Mouse (Mus musculus): ENCODE data around the gene Vps45. TPM values are rescaled to one million over a fixed set of nuclear protein-coding genes. Genes with fewer than 3 reads are reported as not detected.

Vps45 gene
- polyA plus RNA-seq, 2 experiments: 6.6 to 9.0 TPM

DNA sequence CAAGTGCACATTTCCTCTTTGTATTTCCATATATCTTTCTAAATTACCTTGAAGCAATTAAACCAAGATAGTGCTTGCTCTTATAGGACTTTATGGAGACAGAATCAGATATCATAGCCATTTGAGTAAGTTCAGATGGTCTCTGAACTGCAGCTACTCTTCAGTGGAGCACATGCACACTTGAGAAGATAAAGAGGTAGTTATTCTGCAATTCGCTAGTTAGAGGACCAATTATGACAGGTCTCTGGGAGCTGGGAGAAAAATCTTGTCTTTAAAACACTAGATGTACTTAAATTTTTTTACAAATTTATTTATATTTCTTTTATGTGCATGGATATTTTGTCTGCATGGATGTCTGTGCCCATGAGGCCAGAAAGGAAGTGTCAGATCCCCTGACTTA, 37.5 kb downstream of the Vps45 start:
- no peak for TF ChIP-seq EP300 (IDR thresholded peaks at IDR 0.05; ENCODE audit: low read depth)
- no peak for TF ChIP-seq CTCF (IDR thresholded peaks at IDR 0.05; ENCODE audit: low read depth)
- Histone ChIP-seq H3K9ac (replicated peaks) (no peak overlapping the region), H3K27ac (no peak overlapping the region), H3K4me3 (ENCODE audit: insufficient read depth in 1 of 2, low read depth in 2 of 2, low read length in 2 of 2) (no peak overlapping the region), H3K36me3 (replicated peaks; ENCODE audit: control insufficient read depth, insufficient read depth, low read depth) (no peaks in the 10 kb centered on the region; the same call in 1 of the 2 replicates), H3K9me3 (ENCODE audit: control insufficient read depth, low read length) (no peaks in the 10 kb centered on the region), H3K4me1 (replicated peaks; ENCODE audit: control insufficient read depth in 2 of 2, insufficient read depth in 2 of 2, low read length in 1 of 2) (peaks cover 11% of the 10 kb centered on the region in 2 experiments), H3K4me2 (ENCODE audit: low read depth) (no peak overlapping the region), H3K27me3 (ENCODE audit: control insufficient read depth, insufficient read depth, low read length) (no peaks in the 10 kb centered on the region)
- DNase-seq (ENCODE audit: low read depth in 3 of 3, low spot score in 3 of 3) (no peak), ATAC-seq (ENCODE audit: insufficient read depth) (no peak)
- 64% methylated on average over 1 of the region's 1 CpGs for WGBS (ENCODE audit: insufficient replicate concordance)

DNA sequence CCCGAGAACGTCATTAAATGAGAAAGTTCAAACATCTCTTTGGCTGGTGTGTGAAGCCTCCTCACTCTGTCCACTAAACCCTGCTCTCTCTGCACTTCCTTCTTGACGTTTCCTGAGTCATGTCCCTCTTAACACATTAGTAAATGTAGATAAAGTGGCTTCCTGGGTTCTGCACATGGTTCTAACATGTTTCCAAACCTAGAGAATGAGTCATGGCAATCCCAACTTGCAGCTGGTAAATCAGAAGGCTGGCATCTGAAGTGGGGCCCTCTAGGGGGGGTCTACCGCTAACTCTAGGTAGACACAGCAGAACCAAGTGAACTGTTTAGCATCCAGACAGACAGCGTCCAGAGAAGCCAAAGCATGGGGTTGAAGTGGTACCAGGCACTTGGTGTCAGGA, 40.8 kb downstream of the Vps45 start:
- Histone ChIP-seq H3K4me3 (ENCODE audit: insufficient read depth in 1 of 2, low read depth in 2 of 2, low read length in 2 of 2) (no peak overlapping the region), H3K4me2 (ENCODE audit: low read depth) (no peak overlapping the region), H3K27ac (no peak overlapping the region), H3K9me3 (ENCODE audit: control insufficient read depth, low read length) (no peaks in the 10 kb centered on the region), H3K27me3 (ENCODE audit: control insufficient read depth, insufficient read depth, low read length) (no peaks in the 10 kb centered on the region), H3K9ac (replicated peaks) (no peak overlapping the region), H3K4me1 (replicated peaks; ENCODE audit: control insufficient read depth in 2 of 2, insufficient read depth in 2 of 2, low read length in 1 of 2) (peaks cover 11% of the 10 kb centered on the region in 2 experiments), H3K36me3 (replicated peaks; ENCODE audit: control insufficient read depth, insufficient read depth, low read depth) (no peaks in the 10 kb centered on the region; the same call in 1 of the 2 replicates)
- no peak for ATAC-seq (ENCODE audit: insufficient read depth)
- 51% methylated on average over 5 of the region's 5 CpGs for WGBS (ENCODE audit: insufficient replicate concordance)
- no peak for TF ChIP-seq CTCF (IDR thresholded peaks at IDR 0.05; ENCODE audit: low read depth)
- no peak for TF ChIP-seq EP300 (IDR thresholded peaks at IDR 0.05; ENCODE audit: low read depth)
- DNase-seq (ENCODE audit: low read depth in 3 of 3, low spot score in 3 of 3): no peak

DNA sequence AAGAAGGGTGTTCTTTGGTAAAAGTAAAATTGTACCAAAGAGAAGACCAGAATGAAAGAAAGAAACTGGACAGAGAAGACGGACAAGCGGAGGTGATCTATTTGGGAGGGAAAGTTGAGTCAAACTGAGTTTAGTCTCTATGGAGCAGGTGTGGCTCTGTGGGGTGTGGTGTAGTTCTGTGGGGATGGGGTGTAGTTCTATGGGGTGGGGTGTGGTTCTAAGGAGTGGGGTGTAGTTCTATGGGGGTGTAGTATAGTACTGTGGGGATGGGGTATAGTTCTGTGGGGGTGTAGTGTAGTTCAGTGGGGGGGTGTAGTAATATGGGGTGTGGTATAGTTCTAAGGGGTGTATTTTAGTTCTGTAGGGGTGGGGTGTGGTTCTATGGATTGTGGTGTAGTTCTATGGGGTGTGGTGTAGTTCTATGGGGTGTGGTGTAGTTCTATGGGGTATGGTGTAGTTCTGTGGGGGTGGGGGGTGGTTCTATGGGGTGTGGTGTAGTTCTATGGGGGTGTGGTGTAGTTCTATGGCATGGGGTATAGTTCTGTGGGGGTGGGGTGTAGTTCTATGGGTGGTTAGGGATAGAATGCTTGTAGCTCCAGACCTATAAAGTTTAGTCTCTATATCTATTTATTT, 41.9 kb downstream of the Vps45 start:
- DNase-seq (ENCODE audit: low read depth in 3 of 3, low spot score in 3 of 3): no peak
- Histone ChIP-seq H3K4me3 (ENCODE audit: insufficient read depth in 1 of 2, low read depth in 2 of 2, low read length in 2 of 2) (no peak overlapping the region), H3K36me3 (replicated peaks; ENCODE audit: control insufficient read depth, insufficient read depth, low read depth) (no peaks in the 10 kb centered on the region; the same call in 1 of the 2 replicates), H3K27ac (no peak overlapping the region), H3K27me3 (ENCODE audit: control insufficient read depth, insufficient read depth, low read length) (no peaks in the 10 kb centered on the region), H3K9ac (replicated peaks) (no peak overlapping the region), H3K4me1 (replicated peaks; ENCODE audit: control insufficient read depth in 2 of 2, insufficient read depth in 2 of 2, low read length in 1 of 2) (peaks cover 5% of the 10 kb centered on the region in 2 experiments), H3K9me3 (ENCODE audit: control insufficient read depth, low read length) (no peaks in the 10 kb centered on the region), H3K4me2 (ENCODE audit: low read depth) (no peak overlapping the region)
- WGBS (ENCODE audit: insufficient replicate concordance): 73% methylated on average over 2 of the region's 2 CpGs
- TF ChIP-seq CTCF (IDR thresholded peaks at IDR 0.05; ENCODE audit: low read depth) (no peak), EP300 (IDR thresholded peaks at IDR 0.05; ENCODE audit: low read depth) (no peak)
- peak; percentile 56; the same call in 1 of the 2 replicates for ATAC-seq (ENCODE audit: insufficient read depth)

DNA sequence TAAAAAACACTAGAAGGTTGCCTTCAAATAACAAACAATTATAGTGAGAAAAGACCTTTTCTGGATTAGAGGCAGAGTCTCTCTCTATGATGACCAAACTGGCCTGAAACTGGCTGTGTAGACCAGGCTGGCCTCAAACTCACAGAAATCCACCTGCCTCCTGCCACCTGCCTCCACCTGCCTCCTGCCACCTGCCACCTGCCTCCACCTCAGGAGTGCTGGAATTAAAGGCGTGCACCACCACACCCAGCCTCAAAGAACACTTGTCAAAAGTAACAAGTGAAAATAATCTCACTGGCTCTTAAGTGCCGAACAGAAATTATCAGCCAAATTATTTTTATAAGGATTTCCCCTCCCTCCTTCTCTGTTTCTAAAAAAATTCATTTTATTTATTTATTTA, 42.6 kb downstream of the Vps45 start:
- H3K4me2 ChIP-seq (ENCODE audit: low read depth): no peak overlapping the region
- no peaks in the 10 kb centered on the region for H3K9me3 ChIP-seq (ENCODE audit: control insufficient read depth, low read length)
- no peaks in the 10 kb centered on the region; the same call in 1 of the 2 replicates for H3K36me3 ChIP-seq (replicated peaks; ENCODE audit: control insufficient read depth, insufficient read depth, low read depth)
- DNase-seq (ENCODE audit: low read depth in 3 of 3, low spot score in 3 of 3) (no peak), ATAC-seq (ENCODE audit: insufficient read depth) (no peak)
- no peak overlapping the region for H3K9ac ChIP-seq (replicated peaks)
- H3K27ac ChIP-seq: no peak overlapping the region
- H3K4me1 ChIP-seq (replicated peaks; ENCODE audit: control insufficient read depth in 2 of 2, insufficient read depth in 2 of 2, low read length in 1 of 2): peaks cover 3 to 4% of the 10 kb centered on the region in 2 experiments; a peak in 3 of 4 replicates
- WGBS (ENCODE audit: insufficient replicate concordance): 76% methylated on average over 2 of the region's 2 CpGs
- TF ChIP-seq CTCF (IDR thresholded peaks at IDR 0.05; ENCODE audit: low read depth) (no peak), EP300 (IDR thresholded peaks at IDR 0.05; ENCODE audit: low read depth) (no peak)
- no peaks in the 10 kb centered on the region for H3K27me3 ChIP-seq (ENCODE audit: control insufficient read depth, insufficient read depth, low read length)
- no peak overlapping the region for H3K4me3 ChIP-seq (ENCODE audit: insufficient read depth in 1 of 2, low read depth in 2 of 2, low read length in 2 of 2)

DNA sequence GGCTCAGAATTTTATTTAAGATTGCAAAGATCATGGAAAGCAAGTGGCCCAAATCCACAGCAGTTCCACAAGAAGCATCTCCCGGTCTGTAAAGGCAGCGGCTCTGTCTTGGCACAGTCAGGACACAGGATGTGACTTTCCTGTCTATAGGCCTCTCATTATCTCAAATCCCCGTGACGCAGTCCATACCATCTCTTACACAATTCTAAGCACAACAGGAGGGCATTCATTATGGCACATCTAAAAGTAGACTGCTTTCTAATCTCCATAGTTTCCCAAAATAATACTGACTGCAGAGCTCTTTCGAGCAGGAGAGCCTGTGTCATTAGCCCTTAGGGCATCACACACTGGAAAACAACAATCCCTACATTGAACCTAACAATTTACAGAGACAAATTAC, 45.5 kb downstream of the Vps45 start:
- 64% methylated on average over 5 of the region's 5 CpGs for WGBS (ENCODE audit: insufficient replicate concordance)
- no peak for ATAC-seq (ENCODE audit: insufficient read depth)

More for the DNA sequence above, 45.5 kb downstream of the Vps45 start:
- Histone ChIP-seq H3K4me2 (ENCODE audit: low read depth) (no peak overlapping the region), H3K4me1 (replicated peaks; ENCODE audit: control insufficient read depth in 2 of 2, insufficient read depth in 2 of 2, low read length in 1 of 2) (peaks cover 3 to 4% of the 10 kb centered on the region in 2 experiments; a peak in 3 of 4 replicates), H3K27me3 (ENCODE audit: control insufficient read depth, insufficient read depth, low read length) (no peaks in the 10 kb centered on the region), H3K9me3 (ENCODE audit: control insufficient read depth, low read length) (no peaks in the 10 kb centered on the region), H3K27ac (no peak overlapping the region), H3K36me3 (replicated peaks; ENCODE audit: control insufficient read depth, insufficient read depth, low read depth) (no peaks in the 10 kb centered on the region), H3K9ac (replicated peaks) (no peak overlapping the region), H3K4me3 (ENCODE audit: insufficient read depth in 1 of 2, low read depth in 2 of 2, low read length in 2 of 2) (no peak overlapping the region)
- no peak for TF ChIP-seq EP300 (IDR thresholded peaks at IDR 0.05; ENCODE audit: low read depth)
- no peak for TF ChIP-seq CTCF (IDR thresholded peaks at IDR 0.05; ENCODE audit: low read depth)
- DNase-seq (ENCODE audit: low read depth in 3 of 3, low spot score in 3 of 3): no peak

Measured in liver, embryonic 14.5 days (tissue).